Mouse (Mus musculus) v-Abl transformed pro-B cells (cell line): ENCODE measurements around the gene B430305J03Rik.

Experiments
- in situ Hi-C, 2 experiments: fragments of 400-800 bp; cut with MboI; formaldehyde crosslinking; loops; one replicate each; pipeline ENCODE4 v1.15.1; 2025; ENCODE audit not compliant: unreplicated experiment in 2 of 2

Gene B430305J03Rik

GRCm38 (mm10) chr3:61355464-61355863, 10.3 kb downstream of the B430305J03Rik start:
- in situ Hi-C loops: no loop called here

- in situ Hi-C loops: no loop called here
Observed at GRCm38 (mm10) chr3:61349433-61349832, 16.3 kb downstream of the B430305J03Rik start.

- in situ Hi-C loops: no loop called here
Observed at GRCm38 (mm10) chr3:61348036-61348614, 17.6 kb downstream of the B430305J03Rik start.

GRCm38 (mm10) chr3:61345636-61346035, 20.1 kb downstream of the B430305J03Rik start:
- in situ Hi-C loops: no loop called here

GRCm38 (mm10) chr3:61344031-61344430, 21.7 kb downstream of the B430305J03Rik start:
- in situ Hi-C loops: no loop called here

- in situ Hi-C loops: no loop called here
Observed at GRCm38 (mm10) chr3:61340321-61340720, 25.4 kb downstream of the B430305J03Rik start.

- in situ Hi-C loops: no loop called here
Observed at GRCm38 (mm10) chr3:61337230-61337629, 28.5 kb downstream of the B430305J03Rik start.

GRCm38 (mm10) chr3:61336205-61336604, 29.5 kb downstream of the B430305J03Rik start:
- in situ Hi-C loops: no loop called here

GRCm38 (mm10) chr3:61321632-61322031, 44.1 kb downstream of the B430305J03Rik start:
- in situ Hi-C loops: no loop called here

GRCm38 (mm10) chr3:61320031-61320430, 45.7 kb downstream of the B430305J03Rik start:
- in situ Hi-C loops: no loop called here

- in situ Hi-C loops: no loop called here
Observed at GRCm38 (mm10) chr3:61315002-61315401, 50.7 kb downstream of the B430305J03Rik start.
